Mouse (Mus musculus) kidney, postnatal 0 days (tissue): Measurements from ENCODE around the gene Pum3. TPM values are rescaled to one million over a fixed set of nuclear protein-coding genes. Genes with fewer than 3 reads are reported as not detected.
A peak's percentile ranks its signal among the peaks of the same experiment; 100 is the strongest.

ENCODE experiments used
- ATAC-seq: fragments of 200-750 bp; cut with Nextera tagmentation; replicated peaks from 2 replicates; pipeline ENCODE4 v1.8.0; 2017; ENCODE audit warnings: low read depth, moderate number of reproducible peaks, moderate TSS enrichment, moderate library complexity; ENCODE audit not compliant: low FRiP score
- DNase-seq: peaks from one replicate; pipeline ENCODE4 v3.0.0-alpha.2; 2016; ENCODE audit warnings: low spot score
- H3K27ac ChIP-seq: fragments of 300-500 bp; sonication (generic); 2 replicates; pipeline ENCODE4 v1.5.1; 2014; ENCODE audit warnings: mild to moderate bottlenecking
- H3K27me3 ChIP-seq: fragments of 300-500 bp; sonication (generic); 2 replicates; pipeline ENCODE4 v1.6.1; 2014; ENCODE audit warnings: low read length, mixed read lengths; ENCODE audit not compliant: insufficient read depth
- H3K36me3 ChIP-seq: fragments of 300-500 bp; sonication (generic); 2 replicates; pipeline ENCODE4 v1.6.1; 2014; ENCODE audit warnings: low read length, mixed read lengths; ENCODE audit not compliant: insufficient read depth
- H3K4me1 ChIP-seq: fragments of 300-500 bp; sonication (generic); replicated peaks from 2 replicates; pipeline ENCODE4 v1.6.1; 2014; ENCODE audit warnings: antibody characterized with exemption, low read length, mixed read lengths; ENCODE audit not compliant: insufficient read depth
- H3K4me2 ChIP-seq: fragments of 300-500 bp; sonication (generic); 2 replicates; pipeline ENCODE4 v1.6.1; 2014; ENCODE audit warnings: mild to moderate bottlenecking, low read length, moderate library complexity, mixed read lengths
- H3K4me3 ChIP-seq: fragments of 300-500 bp; sonication (generic); replicated peaks from 2 replicates; pipeline ENCODE4 v1.5.1; 2014; ENCODE audit warnings: low read depth, low read length
- H3K9ac ChIP-seq: fragments of 300-500 bp; sonication (generic); 2 replicates; pipeline ENCODE4 v1.6.1; 2014; ENCODE audit warnings: low read depth, low read length
- H3K9me3 ChIP-seq: fragments of 300-500 bp; sonication (generic); replicated peaks from 2 replicates; pipeline ENCODE4 v1.6.1; 2016; ENCODE audit warnings: low read length, inconsistent platforms, mixed read lengths
- CTCF ChIP-seq: IDR thresholded peaks from 2 replicates; pipeline ENCODE4 v1.5.1; 2016; ENCODE audit warnings: antibody characterized with exemption, low read depth, mild to moderate bottlenecking, moderate library complexity
- WGBS: fragments of 180-500 bp; shearing (Covaris S2); extraction: QIAGEN DNeasy Blood & Tissue Kit; methylation state at CpG from one replicate; pipeline ENCODE4 v1.1.7; 2014; 5-methylcytosine and 5-hydroxymethylcytosine counted together
- polyA plus RNA-seq: library from polyadenylated mRNA; unstranded; fragments of >200 nt; fragmentation: Nextera tagmentation; extraction: Ambion mirVana; gene quantifications from 2 replicates; pipeline ENCODE4 v1.2.1, GENCODE M21; 2015

The Pum3 gene
- polyA plus RNA-seq, 1 experiment from 2014 or later: 105 TPM

DNA sequence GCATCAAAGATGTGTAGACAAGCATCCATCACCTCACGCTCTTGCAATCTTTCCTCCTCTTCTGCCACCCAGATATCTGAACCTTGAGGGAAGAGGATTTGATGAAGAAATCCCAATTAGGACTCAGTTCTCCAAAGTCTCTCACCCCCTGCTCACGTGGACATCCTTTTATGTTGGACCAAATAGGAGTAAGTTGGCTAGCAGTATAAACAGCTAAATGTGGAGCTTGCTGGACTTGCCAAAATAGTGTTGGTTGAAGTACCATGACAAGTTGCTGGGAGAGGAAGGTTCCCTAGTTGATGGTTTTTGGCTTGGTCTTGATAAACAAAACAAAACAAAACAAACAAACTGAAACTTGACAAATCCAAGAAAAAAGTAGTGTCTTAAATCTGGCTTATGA is 59.5 kb downstream of the Pum3 start:
- H3K4me1 ChIP-seq: no peaks in the 10 kb centered on the region
- ATAC-seq (no peak), DNase-seq (no peak)
- H3K36me3 ChIP-seq: no peaks in the 10 kb centered on the region
- H3K4me2 ChIP-seq: no peak overlapping the region
- WGBS: 84% methylated on average over 2 of the region's 2 CpGs
- H3K27me3 ChIP-seq: no peaks in the 10 kb centered on the region
- no peak overlapping the region for H3K4me3 ChIP-seq
- no peak overlapping the region for H3K27ac ChIP-seq
- H3K9ac ChIP-seq: no peak overlapping the region
- no peaks in the 10 kb centered on the region for H3K9me3 ChIP-seq
- TF ChIP-seq CTCF: no peak

GRCm38 (mm10) chr19:27369461-27370135 is 60.0 kb downstream of the Pum3 start:
- no peaks in the 10 kb centered on the region for H3K36me3 ChIP-seq

DNA sequence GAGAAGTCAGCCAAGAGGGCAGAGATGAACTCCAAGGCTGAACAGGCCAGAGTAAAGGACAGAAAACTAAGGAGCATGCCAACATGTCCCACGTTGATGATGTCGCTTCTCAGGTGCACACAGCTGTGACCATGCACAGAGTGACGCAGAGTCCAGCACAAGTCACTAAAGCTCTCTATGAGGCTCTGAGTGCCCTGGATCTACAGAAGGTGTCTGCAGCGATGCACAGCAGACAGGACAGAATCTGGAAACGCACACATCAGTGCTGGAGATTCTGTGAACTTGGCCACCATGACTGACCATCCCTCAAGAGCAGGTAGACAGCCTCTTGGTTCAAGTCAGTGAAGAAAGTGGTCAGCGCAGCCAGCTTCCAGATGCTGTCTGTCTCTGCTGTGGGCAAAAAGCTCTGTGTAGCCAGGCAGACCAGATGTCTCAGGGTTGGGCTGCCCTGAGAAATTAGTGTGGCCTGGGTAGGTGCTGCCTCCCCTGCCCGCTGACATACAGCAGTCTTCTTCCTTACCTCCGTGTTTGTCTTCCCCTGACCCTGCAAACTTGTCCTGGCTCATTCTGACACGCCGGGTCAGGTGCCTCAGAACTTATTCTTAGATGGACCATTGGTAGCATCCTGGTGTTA is 63.4 kb downstream of the Pum3 start:
- DNase-seq: no peak
- H3K4me3 ChIP-seq: no peak overlapping the region
- no peak overlapping the region for H3K27ac ChIP-seq
- H3K27me3 ChIP-seq: no peaks in the 10 kb centered on the region
- H3K9ac ChIP-seq: no peak overlapping the region
- TF ChIP-seq CTCF: no peak
- H3K9me3 ChIP-seq: no peaks in the 10 kb centered on the region
- H3K36me3 ChIP-seq: no peaks in the 10 kb centered on the region
- no peak for ATAC-seq
- no peak overlapping the region for H3K4me2 ChIP-seq
- WGBS: 81% methylated on average over 10 of the region's 10 CpGs
- H3K4me1 ChIP-seq: no peaks in the 10 kb centered on the region; the same call in 1 of the 2 replicates

More at GRCm38 (mm10) chr19:27369461-27370135, 60.0 kb downstream of the Pum3 start:
- no peak for DNase-seq
- TF ChIP-seq CTCF: no peak
- H3K4me1 ChIP-seq: no peaks in the 10 kb centered on the region; the same call in 1 of the 2 replicates
- 75% methylated on average over 3 of the region's 3 CpGs for WGBS
- no peak for ATAC-seq
- no peak overlapping the region for H3K4me3 ChIP-seq
- no peaks in the 10 kb centered on the region for H3K27me3 ChIP-seq
- H3K9ac ChIP-seq: no peak overlapping the region
- no peak overlapping the region for H3K27ac ChIP-seq
- H3K4me2 ChIP-seq: no peak overlapping the region
- H3K9me3 ChIP-seq: no peaks in the 10 kb centered on the region

- H3K4me1 ChIP-seq: no peaks in the 10 kb centered on the region; the same call in 1 of the 2 replicates
- H3K27me3 ChIP-seq: no peaks in the 10 kb centered on the region
- 0 out of 2 replicates have a peak overlapping the region, but pooled peaks have one; percentile 10 for H3K9ac ChIP-seq
- ATAC-seq (peak; percentile 65), DNase-seq (peak; percentile 68)
- 4% methylated on average over 8 of the region's 8 CpGs for WGBS
- H3K27ac ChIP-seq: no peak overlapping the region
- H3K4me2 ChIP-seq: peak overlapping the region; percentile 37
- H3K9me3 ChIP-seq: no peaks in the 10 kb centered on the region
- no peak for TF ChIP-seq CTCF
- no peaks in the 10 kb centered on the region for H3K36me3 ChIP-seq
- H3K4me3 ChIP-seq: peak overlapping the region; percentile 19
Measured at GRCm38 (mm10) chr19:27364521-27364931, 65.1 kb downstream of the Pum3 start.

DNA sequence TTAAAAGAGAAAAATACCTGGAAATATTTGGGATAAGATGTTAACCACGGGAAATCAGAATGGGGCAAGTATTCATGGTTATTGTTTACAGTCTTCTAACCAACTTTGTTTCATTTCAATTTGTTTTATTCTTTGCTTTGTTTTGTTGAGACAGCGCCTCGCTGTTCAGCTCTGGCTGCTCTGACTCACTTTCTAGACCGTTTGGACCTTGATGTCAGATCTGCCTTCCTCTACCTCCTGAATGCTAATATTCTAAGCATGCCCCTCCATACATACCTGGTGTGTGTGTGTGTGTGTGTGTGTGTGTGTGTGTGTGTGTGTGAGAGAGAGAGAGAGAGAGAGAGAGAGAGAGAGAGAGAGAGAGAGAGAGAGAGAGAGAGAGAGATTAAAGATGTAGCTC is 65.7 kb downstream of the Pum3 start:
- no peak for ATAC-seq
- TF ChIP-seq CTCF: no peak
- no peak for DNase-seq
- no peaks in the 10 kb centered on the region for H3K27me3 ChIP-seq
- peak overlapping the region; percentile 19; the same call in 1 of the 2 replicates for H3K4me3 ChIP-seq
- 44% methylated on average over 4 of the region's 4 CpGs for WGBS
- peak overlapping the region; percentile 37 for H3K4me2 ChIP-seq
- no peaks in the 10 kb centered on the region for H3K9me3 ChIP-seq
- H3K9ac ChIP-seq: no peak overlapping the region
- no peak overlapping the region for H3K27ac ChIP-seq
- no peaks in the 10 kb centered on the region for H3K36me3 ChIP-seq
- no peaks in the 10 kb centered on the region; the same call in 1 of the 2 replicates for H3K4me1 ChIP-seq

DNA sequence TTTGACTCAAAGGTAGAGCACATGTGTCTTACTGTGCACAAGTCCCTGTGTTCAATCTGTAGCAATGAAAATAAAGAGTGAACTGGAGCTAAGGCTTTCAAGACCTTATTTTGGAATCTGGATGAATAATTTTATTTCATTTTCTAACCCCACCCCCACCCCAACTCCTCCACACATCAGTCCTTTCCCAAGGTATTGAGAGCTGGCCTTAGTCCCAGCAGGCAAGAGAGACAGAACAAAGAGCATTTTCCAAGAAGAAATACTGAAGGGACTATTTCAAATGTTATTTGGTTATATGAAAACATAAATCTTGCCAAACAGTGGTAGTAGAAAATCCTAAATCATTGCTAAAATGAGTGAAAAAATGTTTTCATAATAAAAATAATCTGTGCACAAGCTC is 69.2 kb downstream of the Pum3 start:
- Histone ChIP-seq H3K27me3 (no peaks in the 10 kb centered on the region), H3K9me3 (no peaks in the 10 kb centered on the region), H3K9ac (no peak overlapping the region), H3K36me3 (no peaks in the 10 kb centered on the region), H3K27ac (no peak overlapping the region), H3K4me2 (no peak overlapping the region), H3K4me1 (no peaks in the 10 kb centered on the region; the same call in 1 of the 2 replicates), H3K4me3 (no peak overlapping the region)
- DNase-seq (no peak), ATAC-seq (no peak)
- TF ChIP-seq CTCF: no peak
